Mouse (Mus musculus) left cerebral cortex, adult 2 months (tissue): Measurements from ENCODE around the gene Elobl. TPM values are rescaled to one million over a fixed set of nuclear protein-coding genes. Genes with fewer than 3 reads are reported as not detected.

ENCODE experiments used
- DNase-seq, 2 experiments: peaks; one replicate each; pipeline ENCODE4 v3.0.0; 2021 to 2022; ENCODE audit warnings: low spot score in 2 of 2, mixed read lengths in 1 of 2; ENCODE audit errors: extremely low spot score in 1 of 2
- H3K27ac ChIP-seq: fragments of 200-600 bp; 2 replicates; pipeline ENCODE4 v1.8.1; 2022
- H3K4me3 ChIP-seq: fragments of 200-600 bp; 2 replicates; pipeline ENCODE4 v1.8.1; 2022
- CTCF ChIP-seq: fragments of 200-600 bp; IDR thresholded peaks from 2 replicates; pipeline ENCODE4 v1.8.1; 2022; ENCODE audit warnings: antibody characterized with exemption, mild to moderate bottlenecking, moderate library complexity
- intact Hi-C: fragments of 180-260 bp; cut with DNase I; formaldehyde crosslinking; loops from one replicate; pipeline ENCODE4 v1.15.1; 2025
- total RNA-seq, 2 experiments: library from RNA; stranded (reverse); gene quantifications; 2 replicates each; pipeline ENCODE4 v1.2.3; 2021

The Elobl gene
- total RNA-seq, 2 experiments from 2014 or later = not detected

- no peak for TF ChIP-seq CTCF
Measured at GRCm38 (mm10) chr11:88981337-88981736, 14.6 kb upstream of the Elobl start.

GRCm38 (mm10) chr11:88977188-88977587 lies 10.5 kb upstream of the Elobl start:
- no peak overlapping the region for H3K4me3 ChIP-seq
- H3K27ac ChIP-seq = no peak overlapping the region
- DNase-seq = no peak
- intact Hi-C loops = loop anchor here (10.0 kb wide), 1 partner anchor 328 kb away; the partner anchor contains the start of gene Nog
- TF ChIP-seq CTCF = no peak

More at GRCm38 (mm10) chr11:88981337-88981736, 14.6 kb upstream of the Elobl start:
- intact Hi-C loops = no loop called here
- DNase-seq = no peak
- Histone ChIP-seq H3K4me3 (no peak overlapping the region), H3K27ac (no peak overlapping the region)

- TF ChIP-seq CTCF = peak; percentile 59
- DNase-seq = no peak
- intact Hi-C loops = loop anchor here (10.0 kb wide), 1 partner anchor 328 kb away; the partner anchor contains the start of gene Nog
Measured at GRCm38 (mm10) chr11:88976320-88976719, 9.6 kb upstream of the Elobl start.

GRCm38 (mm10) chr11:88973776-88974701 lies 7.3 kb upstream of the Elobl start:
- intact Hi-C loops = loop anchor here (5.0 to 10.0 kb wide), 3 partner anchors 67 to 331 kb away; partner anchors contain the start of genes Akap1 and Nog
- peak; percentile 94 to 96 for DNase-seq
- Histone ChIP-seq H3K4me3 (peak overlapping the region; percentile 76), H3K27ac (peak overlapping the region; percentile 83)
- TF ChIP-seq CTCF = peak; percentile 95

More at GRCm38 (mm10) chr11:88976320-88976719, 9.6 kb upstream of the Elobl start:
- Histone ChIP-seq H3K4me3 (no peak overlapping the region), H3K27ac (no peak overlapping the region)

- H3K27ac ChIP-seq = no peak within 1 kb of the TSS
- no peak for TF ChIP-seq CTCF
Measured at GRCm38 (mm10) chr11:88970202-88970732, 3.5 kb upstream of the Elobl start, which contains the start of gene Coil. Gene Coil, plus strand, starts transcription at chr11:88970252.

GRCm38 (mm10) chr11:88958851-88959250 lies 7.9 kb downstream of the Elobl start:
- H3K4me3 ChIP-seq = no peak overlapping the region
- no peak for DNase-seq
- no peak overlapping the region for H3K27ac ChIP-seq
- no peak for TF ChIP-seq CTCF
- intact Hi-C loops = loop anchor here (5.0 kb wide), 1 partner anchor 97 kb away; the partner anchor contains the start of gene Akap1

More at GRCm38 (mm10) chr11:88970202-88970732, 3.5 kb upstream of the Elobl start, which contains the start of gene Coil:
- DNase-seq = peak in 1 of 2 experiments; percentile 27
- intact Hi-C loops = loop anchor here (5.0 to 10.0 kb wide), 3 partner anchors 63 to 335 kb away; partner anchors contain the start of genes Akap1 and Nog
- H3K4me3 ChIP-seq = no peak within 1 kb of the TSS

GRCm38 (mm10) chr11:88955217-88955969 lies 11.3 kb downstream of the Elobl start, which contains the start of gene Scpep1:
Gene Scpep1, minus strand, starts transcription at chr11:88955465.
- peak; percentile 94 for DNase-seq
- TF ChIP-seq CTCF = peak; percentile 86
- H3K27ac ChIP-seq = peak within 1 kb of the TSS; percentile 65
- H3K4me3 ChIP-seq = peak within 1 kb of the TSS; percentile 77
- intact Hi-C loops = loop anchor here (1.0 to 5.0 kb wide), 3 partner anchors 47 to 107 kb away; partner anchors contain the start of gene Akap1

- intact Hi-C loops = loop anchor here (1.0 to 5.0 kb wide), 3 partner anchors 47 to 107 kb away; partner anchors contain the start of gene Akap1
- DNase-seq = no peak
- peak overlapping the region; percentile 65 for H3K27ac ChIP-seq
- peak overlapping the region; percentile 77 for H3K4me3 ChIP-seq
- TF ChIP-seq CTCF = no peak
Measured at GRCm38 (mm10) chr11:88954803-88955202, 11.9 kb downstream of the Elobl start.

GRCm38 (mm10) chr11:88953582-88953981 lies 13.1 kb downstream of the Elobl start:
- no peak for TF ChIP-seq CTCF
- no peak for DNase-seq
- H3K27ac ChIP-seq = no peak overlapping the region
- intact Hi-C loops = no loop called here
- H3K4me3 ChIP-seq = no peak overlapping the region

- no peak overlapping the region for H3K27ac ChIP-seq
- no peak for DNase-seq
- intact Hi-C loops = no loop called here
- no peak for TF ChIP-seq CTCF
- no peak overlapping the region for H3K4me3 ChIP-seq
Measured at GRCm38 (mm10) chr11:88952117-88952516, 14.6 kb downstream of the Elobl start.

- Histone ChIP-seq H3K4me3 (no peak overlapping the region), H3K27ac (no peak overlapping the region)
- intact Hi-C loops = no loop called here
- no peak for TF ChIP-seq CTCF
- no peak for DNase-seq
Measured at GRCm38 (mm10) chr11:88951576-88951975, 15.2 kb downstream of the Elobl start.
